Mouse (Mus musculus) CD8-positive naive resting alpha-beta T cell, adult 2 months (primary cell): ENCODE data around the gene Vmn2r31.
"Not testable (repeated sequence)": the region's sequence is repeated elsewhere in the genome, so short reads cannot be mapped to it uniquely, and the experiment has no call there.

Source experiments
- DNase-seq, 2 experiments: peaks; one replicate each; pipeline ENCODE4 v3.0.0; 2022; ENCODE audit warnings: low read depth in 2 of 2, low spot score in 2 of 2

Gene Vmn2r31

GRCm38 (mm10) chr7:7399603-7400002 is at the start of gene Vmn2r31:
Gene Vmn2r31 (minus strand): TSS chr7:7399703.
- not testable (repeated sequence) for DNase-seq

DNA sequence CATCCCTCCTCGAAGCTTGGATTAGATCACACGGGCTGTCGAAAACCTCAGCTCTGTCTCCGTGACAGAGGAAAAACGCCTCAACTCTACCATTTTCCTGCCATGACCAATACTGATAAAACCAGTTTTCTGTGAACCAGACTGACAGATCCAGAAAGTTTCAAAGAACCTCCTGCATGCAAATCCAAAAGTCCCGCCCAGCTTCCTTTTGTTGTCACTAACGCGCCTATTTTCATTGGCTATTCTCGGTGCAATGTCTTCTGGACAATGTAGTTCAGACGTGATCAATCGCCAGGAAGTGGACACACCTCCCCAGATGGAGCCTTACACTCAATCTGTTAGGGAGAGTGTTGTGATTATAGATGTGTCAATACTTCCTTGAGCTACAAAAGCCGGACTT is 25.1 kb downstream of the Vmn2r31 start, which contains the start of gene Gm45783:
TSS of gene Gm45783 (minus strand) at position 143 of the 400 bp plus-strand sequence.
- not testable (repeated sequence) for DNase-seq

- not testable (repeated sequence) for DNase-seq
Observed at GRCm38 (mm10) chr7:7337509-7337908, 62.0 kb downstream of the Vmn2r31 start, which contains the start of gene Vmn2r30. Gene Vmn2r30 (minus strand): TSS chr7:7337609.
